Mouse (Mus musculus): ENCODE results near the gene E130116L18Rik.
"Not testable (repeated sequence)": the region's sequence is repeated elsewhere in the genome, so short reads cannot be mapped to it uniquely, and the experiment has no call there.

E130116L18Rik gene

DNA sequence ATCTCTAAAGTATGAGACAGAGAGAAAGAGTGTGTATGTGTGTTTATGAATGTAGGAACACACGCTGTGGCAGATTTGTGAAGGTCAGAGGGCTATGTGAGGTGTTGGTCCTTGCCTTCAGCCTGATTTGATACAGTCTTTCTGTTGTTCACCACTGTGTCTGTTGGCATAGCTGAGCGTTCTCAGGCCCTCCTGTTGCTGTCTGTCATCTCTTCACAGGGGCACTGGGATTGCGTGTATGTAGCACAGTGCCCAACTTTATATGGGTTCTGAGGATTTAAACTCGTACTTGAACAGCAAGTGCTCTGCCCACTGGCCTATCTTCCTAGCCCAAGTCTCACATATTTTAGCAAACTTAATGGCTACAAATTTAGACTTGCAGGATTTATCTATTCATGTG is 39.4 kb downstream of the E130116L18Rik start:
- DNase-seq (ENCODE audit: extremely low spot score, low read depth, low spot score): no peak

- DNase-seq (ENCODE audit: extremely low spot score, low read depth, low spot score): no peak
These were observed 41.9 kb downstream of the E130116L18Rik start, which contains the start of gene Galntl5 for GRCm38 (mm10) chr5:25181004-25181531. Galntl5 (plus strand) TSS chr5:25181460.

- no peak for DNase-seq (ENCODE audit: extremely low spot score, low read depth, low spot score)
These were observed 42.9 kb downstream of the E130116L18Rik start for GRCm38 (mm10) chr5:25179936-25180488.

GRCm38 (mm10) chr5:25179284-25179683 is 43.7 kb downstream of the E130116L18Rik start:
- DNase-seq (ENCODE audit: extremely low spot score, low read depth, low spot score): no peak

DNA sequence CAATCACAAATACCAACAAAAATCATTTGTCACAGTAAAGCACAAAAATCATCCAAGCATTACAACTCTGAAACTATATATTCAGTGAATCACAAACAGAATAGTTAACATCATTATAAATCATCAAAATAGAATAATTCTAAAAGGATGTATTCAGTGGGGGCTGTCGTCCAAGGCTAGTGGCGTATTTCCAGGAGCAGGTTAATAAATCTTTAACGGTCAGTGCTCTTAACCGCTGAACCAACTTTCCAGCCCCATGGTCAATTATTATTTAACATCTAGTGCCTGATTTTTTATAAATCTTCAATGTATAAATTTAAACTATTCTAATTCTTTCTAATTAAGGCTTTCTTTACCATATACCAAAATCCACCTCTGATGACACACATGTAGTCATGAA is 44.4 kb downstream of the E130116L18Rik start:
- not testable (repeated sequence) for DNase-seq (ENCODE audit: extremely low spot score, low read depth, low spot score)

DNA sequence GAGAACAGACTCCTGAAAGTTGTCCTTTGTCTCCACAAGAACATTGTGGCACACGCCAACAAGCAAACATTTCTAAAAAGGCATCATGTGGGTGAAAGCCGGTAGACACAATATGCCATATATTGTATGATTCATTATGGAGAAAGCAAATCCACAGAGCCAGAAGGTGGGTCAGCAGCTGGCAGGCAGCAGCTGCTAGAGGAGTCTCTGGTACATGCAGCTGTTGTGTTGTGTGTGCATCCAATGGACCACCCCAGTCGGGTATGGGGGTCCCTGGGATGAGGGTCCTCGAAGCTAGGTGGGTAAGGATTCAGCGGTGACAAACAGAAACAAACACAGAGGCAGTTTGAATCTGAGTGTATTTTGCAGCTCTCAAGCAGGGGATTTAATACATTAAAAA is 45.0 kb downstream of the E130116L18Rik start:
- DNase-seq (ENCODE audit: extremely low spot score, low read depth, low spot score): not testable (repeated sequence)

Measured in hindlimb bud, embryonic 11.5 days (tissue).